Mouse (Mus musculus) lung, embryonic 14.5 days (tissue): ENCODE results near the gene Zfp536. TPM values are rescaled to one million over a fixed set of nuclear protein-coding genes. Genes with fewer than 3 reads are reported as not detected.
A peak's percentile ranks its signal among the peaks of the same experiment; 100 is the strongest.

ENCODE experiments used
- ATAC-seq: fragments of 200-750 bp; cut with Nextera tagmentation; 2 replicates; pipeline ENCODE4 v1.8.0; 2017; ENCODE audit warnings: mild to moderate bottlenecking, moderate TSS enrichment, moderate library complexity; ENCODE audit not compliant: insufficient read depth
- DNase-seq: peaks from one replicate; pipeline ENCODE4 v3.0.0-alpha.2; 2015
- H3K27ac ChIP-seq: fragments of 300-500 bp; sonication (generic); 2 replicates; pipeline ENCODE4 v1.5.1; 2014; ENCODE audit warnings: low read depth, mild to moderate bottlenecking, moderate library complexity
- H3K27me3 ChIP-seq: fragments of 300-500 bp; sonication (generic); 2 replicates; pipeline ENCODE4 v1.6.1; 2014; ENCODE audit warnings: low read length, control low read depth; ENCODE audit not compliant: insufficient read depth
- H3K36me3 ChIP-seq: fragments of 300-500 bp; sonication (generic); 2 replicates; pipeline ENCODE4 v1.6.1; 2014; ENCODE audit warnings: control low read depth; ENCODE audit not compliant: insufficient read depth
- H3K4me1 ChIP-seq: fragments of 300-500 bp; sonication (generic); 2 replicates; pipeline ENCODE4 v1.6.1; 2014; ENCODE audit warnings: antibody characterized with exemption, control low read depth; ENCODE audit not compliant: insufficient read depth
- H3K4me2 ChIP-seq: fragments of 300-500 bp; sonication (generic); 2 replicates; pipeline ENCODE4 v1.6.1; 2014; ENCODE audit warnings: mild to moderate bottlenecking
- H3K4me3 ChIP-seq: fragments of 300-500 bp; sonication (generic); 2 replicates; pipeline ENCODE4 v1.5.1; 2014; ENCODE audit warnings: low read depth, low read length
- H3K9ac ChIP-seq: fragments of 300-500 bp; sonication (generic); 2 replicates; pipeline ENCODE4 v1.6.1; 2014
- H3K9me3 ChIP-seq: fragments of 300-500 bp; sonication (generic); 2 replicates; pipeline ENCODE4 v1.6.1; 2016; ENCODE audit warnings: low read depth, low read length, control low read depth
- CTCF ChIP-seq: IDR thresholded peaks from 2 replicates; pipeline ENCODE4 v1.5.1; 2016; ENCODE audit warnings: antibody characterized with exemption, low read depth
- WGBS: fragments of 180-500 bp; shearing (Covaris S2); extraction: QIAGEN DNeasy Blood & Tissue Kit; methylation state at CpG from one replicate; pipeline ENCODE4 v1.1.7; 2014; 5-methylcytosine and 5-hydroxymethylcytosine counted together
- polyA plus RNA-seq: library from polyadenylated mRNA; unstranded; fragments of >200 nt; fragmentation: Nextera tagmentation; extraction: Ambion mirVana; gene quantifications from 2 replicates; pipeline ENCODE4 v1.2.1, GENCODE M21; 2014

Gene Zfp536
- polyA plus RNA-seq, 1 experiment from 2014 or later = 13.7 TPM

- H3K9me3 ChIP-seq = no peaks in the 10 kb centered on the region
- no peak for ATAC-seq
- no peaks in the 10 kb centered on the region for H3K27me3 ChIP-seq
- no peak overlapping the region for H3K4me2 ChIP-seq
- WGBS = 86% methylated on average over 6 of the region's 6 CpGs
- H3K27ac ChIP-seq = no peak overlapping the region
- no peak overlapping the region for H3K4me3 ChIP-seq
- H3K4me1 ChIP-seq = peaks cover 12% of the 10 kb centered on the region
- H3K9ac ChIP-seq = no peak overlapping the region
- TF ChIP-seq CTCF = no peak
- no peak for DNase-seq
- no peaks in the 10 kb centered on the region for H3K36me3 ChIP-seq
These were observed 214.1 kb downstream of the Zfp536 start for GRCm38 (mm10) chr7:37559341-37559740.

- Histone ChIP-seq H3K27ac (no peak overlapping the region), H3K36me3 (no peaks in the 10 kb centered on the region), H3K27me3 (no peaks in the 10 kb centered on the region), H3K4me1 (no peaks in the 10 kb centered on the region), H3K9ac (no peak overlapping the region), H3K4me3 (no peak overlapping the region), H3K4me2 (no peak overlapping the region), H3K9me3 (no peaks in the 10 kb centered on the region)
- no peak for TF ChIP-seq CTCF
- ATAC-seq (no peak), DNase-seq (no peak)
- WGBS = 95% methylated on average over 1 of the region's 1 CpGs
These were observed 216.6 kb downstream of the Zfp536 start for GRCm38 (mm10) chr7:37556811-37557210.

GRCm38 (mm10) chr7:37554405-37554804 is 219.0 kb downstream of the Zfp536 start:
- H3K9ac ChIP-seq = no peak overlapping the region
- H3K4me2 ChIP-seq = no peak overlapping the region
- 70% methylated on average over 5 of the region's 5 CpGs for WGBS
- H3K27ac ChIP-seq = no peak overlapping the region
- no peak for TF ChIP-seq CTCF
- H3K9me3 ChIP-seq = no peaks in the 10 kb centered on the region
- DNase-seq (no peak), ATAC-seq (no peak)
- H3K4me3 ChIP-seq = no peak overlapping the region
- no peaks in the 10 kb centered on the region for H3K36me3 ChIP-seq
- no peaks in the 10 kb centered on the region for H3K27me3 ChIP-seq
- no peaks in the 10 kb centered on the region for H3K4me1 ChIP-seq

GRCm38 (mm10) chr7:37553646-37554045 is 219.8 kb downstream of the Zfp536 start:
- no peak overlapping the region for H3K27ac ChIP-seq
- H3K27me3 ChIP-seq = no peaks in the 10 kb centered on the region
- H3K4me1 ChIP-seq = no peaks in the 10 kb centered on the region
- DNase-seq (no peak), ATAC-seq (no peak)
- H3K9ac ChIP-seq = no peak overlapping the region
- no peak overlapping the region for H3K4me3 ChIP-seq
- WGBS = 68% methylated on average over 3 of the region's 3 CpGs
- TF ChIP-seq CTCF = no peak
- no peaks in the 10 kb centered on the region for H3K36me3 ChIP-seq
- no peaks in the 10 kb centered on the region for H3K9me3 ChIP-seq
- H3K4me2 ChIP-seq = no peak overlapping the region

GRCm38 (mm10) chr7:37552384-37552783 is 221.1 kb downstream of the Zfp536 start:
- DNase-seq = no peak
- Histone ChIP-seq H3K9ac (no peak overlapping the region), H3K9me3 (no peaks in the 10 kb centered on the region), H3K4me3 (no peak overlapping the region), H3K27ac (no peak overlapping the region), H3K36me3 (no peaks in the 10 kb centered on the region), H3K27me3 (no peaks in the 10 kb centered on the region), H3K4me1 (no peaks in the 10 kb centered on the region), H3K4me2 (no peak overlapping the region)
- WGBS = 65% methylated on average over 3 of the region's 3 CpGs
- TF ChIP-seq CTCF = no peak
- ATAC-seq = no peak

GRCm38 (mm10) chr7:37548805-37549204 is 224.6 kb downstream of the Zfp536 start:
- H3K27me3 ChIP-seq = no peaks in the 10 kb centered on the region
- no peak overlapping the region for H3K27ac ChIP-seq
- no peaks in the 10 kb centered on the region for H3K36me3 ChIP-seq
- no peak overlapping the region for H3K4me3 ChIP-seq
- 43% methylated on average over 15 of the region's 15 CpGs for WGBS
- H3K4me1 ChIP-seq = no peaks in the 10 kb centered on the region
- H3K9me3 ChIP-seq = no peaks in the 10 kb centered on the region
- no peak for ATAC-seq
- TF ChIP-seq CTCF = peak; percentile 32
- no peak overlapping the region for H3K4me2 ChIP-seq
- DNase-seq = peak; percentile 20
- H3K9ac ChIP-seq = no peak overlapping the region

GRCm38 (mm10) chr7:37544011-37544410 is 229.4 kb downstream of the Zfp536 start:
- DNase-seq (no peak), ATAC-seq (no peak)
- Histone ChIP-seq H3K9ac (no peak overlapping the region), H3K4me3 (no peak overlapping the region), H3K27ac (no peak overlapping the region), H3K9me3 (no peaks in the 10 kb centered on the region), H3K27me3 (no peaks in the 10 kb centered on the region), H3K4me1 (no peaks in the 10 kb centered on the region), H3K4me2 (no peak overlapping the region), H3K36me3 (no peaks in the 10 kb centered on the region)
- TF ChIP-seq CTCF = no peak
- 19% methylated on average over 6 of the region's 6 CpGs for WGBS

GRCm38 (mm10) chr7:37542951-37543350 is 230.5 kb downstream of the Zfp536 start:
- no peak for TF ChIP-seq CTCF
- Histone ChIP-seq H3K4me3 (no peak overlapping the region), H3K4me2 (no peak overlapping the region), H3K27me3 (no peaks in the 10 kb centered on the region), H3K27ac (no peak overlapping the region), H3K36me3 (no peaks in the 10 kb centered on the region), H3K9ac (no peak overlapping the region), H3K9me3 (no peaks in the 10 kb centered on the region), H3K4me1 (no peaks in the 10 kb centered on the region)
- DNase-seq = no peak
- no peak for ATAC-seq
- WGBS = 83% methylated on average over 7 of the region's 7 CpGs
